Mouse (Mus musculus) bone marrow macrophage, adult 2 months (primary cell): Measurements from ENCODE around the gene Lgals3bp. TPM values are rescaled to one million over a fixed set of nuclear protein-coding genes. Genes with fewer than 3 reads are reported as not detected.

Experiments used
- H3K27ac ChIP-seq: 2 replicates; pipeline ENCODE4 v1.5.1; 2012; ENCODE audit warnings: low read depth, low read length; ENCODE audit not compliant: insufficient read depth
- H3K4me1 ChIP-seq: 2 replicates; pipeline ENCODE4 v1.6.1; 2012; ENCODE audit warnings: low read length; ENCODE audit not compliant: control insufficient read depth, insufficient read depth
- H3K4me3 ChIP-seq: 2 replicates; pipeline ENCODE4 v1.5.1; 2012; ENCODE audit warnings: mild to moderate bottlenecking, low read length, moderate library complexity; ENCODE audit not compliant: insufficient read depth
- CTCF ChIP-seq: IDR thresholded peaks from 2 replicates; pipeline ENCODE4 v1.5.1; 2012; ENCODE audit warnings: low read depth, mild to moderate bottlenecking, low read length, moderate library complexity
- POLR2A ChIP-seq: IDR thresholded peaks from 2 replicates; pipeline ENCODE4 v1.6.1; 2012; ENCODE audit warnings: mild to moderate bottlenecking, low read depth, low read length, borderline replicate concordance
- polyA plus RNA-seq: library from polyadenylated mRNA; stranded (reverse); fragments of >200 nt; gene quantifications from 2 replicates; pipeline ENCODE4 v1.2.4, GENCODE M21; 2012; ENCODE audit not compliant: missing spikeins, insufficient read depth, insufficient read length

Lgals3bp gene
- 786 and 891 TPM in 2 replicates for polyA plus RNA-seq

GRCm38 (mm10) chr11:118401760-118402280, at the start of gene Lgals3bp:
Lgals3bp (minus strand) TSS chr11:118402092.
- H3K4me3 ChIP-seq: peak within 1 kb of the TSS; percentile 80
- H3K4me1 ChIP-seq: peaks cover 38% of the 10 kb centered on the region
- TF ChIP-seq POLR2A: no peak
- TF ChIP-seq CTCF: no peak
- H3K27ac ChIP-seq: peak within 1 kb of the TSS; percentile 87

GRCm38 (mm10) chr11:118451211-118451610, 49.3 kb upstream of the Lgals3bp start:
- Histone ChIP-seq H3K4me3 (no peak overlapping the region), H3K27ac (no peak overlapping the region), H3K4me1 (peaks cover 20% of the 10 kb centered on the region)
- no peak for TF ChIP-seq POLR2A
- TF ChIP-seq CTCF: no peak

GRCm38 (mm10) chr11:118448385-118448784, 46.5 kb upstream of the Lgals3bp start:
- no peaks in the 10 kb centered on the region for H3K4me1 ChIP-seq

GRCm38 (mm10) chr11:118447346-118447745, 45.5 kb upstream of the Lgals3bp start:
- Histone ChIP-seq H3K4me3 (no peak overlapping the region), H3K27ac (no peak overlapping the region), H3K4me1 (no peaks in the 10 kb centered on the region)
- TF ChIP-seq POLR2A (no peak), CTCF (no peak)

More at GRCm38 (mm10) chr11:118448385-118448784, 46.5 kb upstream of the Lgals3bp start:
- H3K4me3 ChIP-seq: no peak overlapping the region
- H3K27ac ChIP-seq: no peak overlapping the region
- TF ChIP-seq CTCF (no peak), POLR2A (no peak)

- no peak overlapping the region for H3K4me3 ChIP-seq
- no peak for TF ChIP-seq POLR2A
- TF ChIP-seq CTCF: peak; percentile 82
- H3K4me1 ChIP-seq: no peaks in the 10 kb centered on the region
- H3K27ac ChIP-seq: no peak overlapping the region
Observed at GRCm38 (mm10) chr11:118445843-118446242, 44.0 kb upstream of the Lgals3bp start.

- TF ChIP-seq POLR2A: no peak
- TF ChIP-seq CTCF: peak; percentile 94
- Histone ChIP-seq H3K4me1 (0 out of 2 replicates have a peak, but pooled peaks cover 2% of the 10 kb centered on the region), H3K4me3 (no peak overlapping the region), H3K27ac (no peak overlapping the region)
Observed at GRCm38 (mm10) chr11:118443201-118443970, 41.5 kb upstream of the Lgals3bp start.

- Histone ChIP-seq H3K4me3 (no peak overlapping the region), H3K27ac (no peak overlapping the region), H3K4me1 (0 out of 2 replicates have a peak, but pooled peaks cover 2% of the 10 kb centered on the region)
- TF ChIP-seq POLR2A (no peak), CTCF (no peak)
Observed at GRCm38 (mm10) chr11:118442691-118443090, 40.8 kb upstream of the Lgals3bp start.

GRCm38 (mm10) chr11:118438665-118439414, 36.9 kb upstream of the Lgals3bp start:
- Histone ChIP-seq H3K4me3 (no peak overlapping the region), H3K4me1 (0 out of 2 replicates have a peak, but pooled peaks cover 2% of the 10 kb centered on the region), H3K27ac (no peak overlapping the region)
- TF ChIP-seq CTCF (no peak), POLR2A (no peak)

- no peak overlapping the region for H3K27ac ChIP-seq
- no peak overlapping the region for H3K4me3 ChIP-seq
- TF ChIP-seq CTCF: no peak
- TF ChIP-seq POLR2A: no peak
- H3K4me1 ChIP-seq: 0 out of 2 replicates have a peak, but pooled peaks cover 2% of the 10 kb centered on the region
Observed at GRCm38 (mm10) chr11:118436471-118436935, 34.6 kb upstream of the Lgals3bp start.

GRCm38 (mm10) chr11:118434093-118434492, 32.2 kb upstream of the Lgals3bp start:
- H3K27ac ChIP-seq: no peak overlapping the region
- TF ChIP-seq POLR2A: no peak
- no peak for TF ChIP-seq CTCF
- H3K4me3 ChIP-seq: no peak overlapping the region
- H3K4me1 ChIP-seq: peaks cover 4% of the 10 kb centered on the region; the same call in 1 of the 2 replicates
